Mouse (Mus musculus) kidney, embryonic 15.5 days (tissue): Measurements from ENCODE around the gene Dapl1. TPM values are rescaled to one million over a fixed set of nuclear protein-coding genes. Genes with fewer than 3 reads are reported as not detected.

Experiments
- ATAC-seq: fragments of 200-750 bp; cut with Nextera tagmentation; replicated peaks from 2 replicates; pipeline ENCODE4 v1.8.0; 2017; ENCODE audit warnings: moderate TSS enrichment; ENCODE audit not compliant: low FRiP score
- H3K27ac ChIP-seq: fragments of 300-500 bp; sonication (generic); 2 replicates; pipeline ENCODE4 v1.5.1; 2015; ENCODE audit warnings: mild to moderate bottlenecking, inconsistent platforms
- H3K27me3 ChIP-seq: fragments of 300-500 bp; sonication (generic); 2 replicates; pipeline ENCODE4 v1.6.1; 2015; ENCODE audit warnings: inconsistent platforms
- H3K36me3 ChIP-seq: fragments of 300-500 bp; sonication (generic); 2 replicates; pipeline ENCODE4 v1.6.1; 2015; ENCODE audit warnings: inconsistent platforms
- H3K4me1 ChIP-seq: fragments of 300-500 bp; sonication (generic); 2 replicates; pipeline ENCODE4 v1.6.1; 2015; ENCODE audit warnings: inconsistent platforms
- H3K4me2 ChIP-seq: fragments of 300-500 bp; sonication (generic); 2 replicates; pipeline ENCODE4 v1.6.1; 2015; ENCODE audit warnings: moderate library complexity, mild to moderate bottlenecking, inconsistent platforms
- H3K4me3 ChIP-seq: fragments of 300-500 bp; sonication (generic); replicated peaks from 2 replicates; pipeline ENCODE4 v1.5.1; 2015; ENCODE audit warnings: mild to moderate bottlenecking, inconsistent platforms
- H3K9ac ChIP-seq: fragments of 300-500 bp; sonication (generic); 2 replicates; pipeline ENCODE4 v1.6.1; 2015; ENCODE audit warnings: mild to moderate bottlenecking, inconsistent platforms
- H3K9me3 ChIP-seq: fragments of 300-500 bp; sonication (generic); replicated peaks from 2 replicates; pipeline ENCODE4 v1.6.1; 2016; ENCODE audit warnings: inconsistent platforms
- WGBS: fragments of 180-500 bp; shearing (Covaris S2); methylation state at CpG from one replicate; pipeline ENCODE4 v1.1.7; 2015; ENCODE audit warnings: mixed read lengths; 5-methylcytosine and 5-hydroxymethylcytosine counted together
- polyA plus RNA-seq: library from polyadenylated mRNA; unstranded; fragments of >200 nt; fragmentation: Nextera tagmentation; extraction: Ambion mirVana; gene quantifications from 2 replicates; pipeline ENCODE4 v1.2.1, GENCODE M21; 2015

Dapl1 gene
- polyA plus RNA-seq, 1 experiment from 2014 or later = 6.4 TPM

DNA sequence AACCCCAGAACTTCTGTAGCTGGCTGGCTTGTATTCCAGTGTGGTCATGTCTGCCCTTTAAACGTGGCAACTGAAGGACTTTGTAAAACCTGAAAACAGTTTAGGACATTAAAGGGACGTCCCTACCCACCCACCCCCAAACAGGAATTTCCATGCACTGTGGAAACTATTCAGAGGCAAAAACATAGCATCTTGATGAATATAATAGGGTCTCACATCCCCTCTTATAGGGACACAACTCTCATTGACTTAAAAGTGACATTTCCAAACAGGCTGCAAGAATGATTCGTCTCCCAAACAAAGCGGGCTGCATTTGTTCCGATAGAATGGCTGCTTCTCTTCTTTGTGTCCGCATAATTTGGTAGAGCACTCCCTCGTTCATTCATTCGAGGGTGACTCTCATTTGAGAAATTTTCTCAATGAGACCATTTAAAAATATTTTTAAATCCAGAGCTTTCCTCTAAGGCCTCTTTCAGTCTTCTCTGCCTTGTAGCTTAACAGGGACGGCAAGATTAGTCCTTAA, 59.2 kb downstream of the Dapl1 start:
- H3K9me3 ChIP-seq = no peaks in the 10 kb centered on the region
- 0 out of 2 replicates have a peak overlapping the region, but pooled peaks have one; percentile 70 for H3K27ac ChIP-seq
- 42% methylated on average over 9 of the region's 9 CpGs for WGBS
- H3K27me3 ChIP-seq = no peaks in the 10 kb centered on the region
- no peak for ATAC-seq
- no peak overlapping the region for H3K4me3 ChIP-seq
- H3K4me1 ChIP-seq = peaks cover 36% of the 10 kb centered on the region
- H3K4me2 ChIP-seq = no peak overlapping the region
- H3K36me3 ChIP-seq = no peaks in the 10 kb centered on the region
- H3K9ac ChIP-seq = no peak overlapping the region

DNA sequence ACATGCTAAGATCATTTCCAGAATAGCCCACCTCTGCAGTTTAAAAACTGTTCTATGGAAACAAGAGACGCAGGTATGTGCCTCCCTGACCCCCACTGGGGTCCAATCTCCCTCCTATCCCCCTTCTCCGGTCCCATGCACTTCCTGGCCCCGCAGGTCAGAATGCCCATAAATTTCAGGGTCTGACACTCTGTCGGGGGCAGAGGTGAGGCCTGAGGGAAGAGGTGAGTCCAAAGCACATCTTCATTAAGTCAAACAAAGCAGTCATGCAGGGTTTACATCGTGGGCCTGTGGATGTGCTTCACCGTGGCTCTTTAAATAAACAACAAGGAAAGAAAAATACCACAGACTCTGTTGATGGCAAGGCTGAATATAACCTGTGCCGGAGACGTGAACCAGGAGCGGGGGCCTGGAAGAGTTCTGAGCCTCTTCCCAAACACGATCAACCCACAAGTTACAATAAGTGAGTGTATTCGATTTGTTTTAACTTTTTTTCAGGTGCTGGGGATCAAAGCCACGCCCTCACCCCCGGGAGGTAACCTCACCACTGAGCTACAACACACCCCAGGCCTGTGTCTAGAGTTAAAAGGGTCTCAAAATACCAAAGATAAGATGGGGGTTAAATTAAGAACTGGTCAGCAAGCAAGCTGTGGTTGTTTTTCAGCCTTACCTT, 59.9 kb downstream of the Dapl1 start:
- peak; percentile 81 for ATAC-seq
- no peaks in the 10 kb centered on the region for H3K9me3 ChIP-seq
- peak overlapping the region; percentile 70 for H3K27ac ChIP-seq
- no peaks in the 10 kb centered on the region for H3K36me3 ChIP-seq
- peaks cover 36% of the 10 kb centered on the region for H3K4me1 ChIP-seq
- H3K4me2 ChIP-seq = no peak overlapping the region
- H3K4me3 ChIP-seq = no peak overlapping the region
- 13% methylated on average over 13 of the region's 13 CpGs for WGBS
- no peak overlapping the region for H3K9ac ChIP-seq
- H3K27me3 ChIP-seq = no peaks in the 10 kb centered on the region

DNA sequence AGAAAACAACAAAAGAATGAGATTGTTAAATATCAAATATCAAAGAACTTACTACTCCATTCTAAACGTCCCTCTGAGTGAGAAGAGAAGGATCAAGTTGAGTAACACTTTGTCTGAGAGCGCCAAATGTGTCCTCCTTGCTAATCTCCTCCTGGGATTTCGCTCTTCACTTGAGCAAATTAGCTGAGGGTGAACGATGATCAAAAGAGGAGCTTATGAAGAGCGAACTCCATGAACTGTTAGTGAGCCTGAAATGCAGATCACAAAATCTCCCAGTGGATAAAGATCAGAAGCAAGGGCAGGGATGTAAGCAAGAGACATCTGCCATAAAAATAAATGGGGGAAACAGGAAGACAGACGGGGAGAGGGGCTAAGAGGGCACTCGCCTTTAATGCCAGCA, 60.5 kb downstream of the Dapl1 start:
- no peak overlapping the region for H3K9ac ChIP-seq
- WGBS = 34% methylated on average over 7 of the region's 7 CpGs

DNA sequence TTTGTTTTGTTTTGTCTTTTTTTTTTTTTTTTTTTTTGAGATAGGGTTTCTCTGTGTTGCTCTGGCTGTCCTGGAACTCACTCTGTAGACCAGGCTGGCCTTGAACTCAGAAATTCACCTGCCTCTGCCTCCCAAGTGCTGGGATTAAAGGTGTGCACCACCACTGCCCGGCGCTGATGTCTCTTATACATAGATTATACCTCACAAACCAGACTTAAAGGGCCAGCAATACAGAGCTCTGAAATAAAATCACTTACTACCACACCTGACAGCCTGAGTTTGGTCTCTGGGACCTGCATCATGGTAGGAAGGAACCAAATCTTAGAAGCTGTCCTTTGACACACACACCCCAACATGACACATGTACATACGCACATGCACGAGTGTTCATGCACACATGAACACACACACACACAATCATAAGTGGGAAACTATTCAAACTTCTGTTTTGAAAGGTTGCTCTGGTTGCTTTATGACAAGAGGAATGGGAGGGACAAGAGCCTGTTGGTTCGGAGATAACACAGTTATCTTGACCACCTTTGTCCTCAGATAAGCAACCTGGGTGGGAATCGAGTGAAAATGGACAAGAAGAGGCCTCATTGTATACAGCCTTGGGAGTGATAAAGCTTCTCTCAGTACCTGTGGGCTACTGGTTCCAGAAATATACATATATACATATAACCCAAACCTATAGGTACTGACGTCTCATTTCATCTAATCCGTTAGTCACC, 63.1 kb downstream of the Dapl1 start:
- peaks cover 26% of the 10 kb centered on the region for H3K4me1 ChIP-seq
- 87% methylated on average over 8 of the region's 8 CpGs for WGBS
- no peak overlapping the region for H3K9ac ChIP-seq
- no peaks in the 10 kb centered on the region for H3K27me3 ChIP-seq
- no peak overlapping the region for H3K4me2 ChIP-seq
- H3K9me3 ChIP-seq = no peaks in the 10 kb centered on the region
- H3K27ac ChIP-seq = no peak overlapping the region
- no peaks in the 10 kb centered on the region for H3K36me3 ChIP-seq
- H3K4me3 ChIP-seq = no peak overlapping the region
- no peak for ATAC-seq

More for the DNA sequence above, 60.5 kb downstream of the Dapl1 start:
- no peak overlapping the region for H3K4me3 ChIP-seq
- no peaks in the 10 kb centered on the region for H3K36me3 ChIP-seq
- peaks cover 36% of the 10 kb centered on the region for H3K4me1 ChIP-seq
- ATAC-seq = no peak
- H3K27me3 ChIP-seq = no peaks in the 10 kb centered on the region
- peak overlapping the region; percentile 70 for H3K27ac ChIP-seq
- no peaks in the 10 kb centered on the region for H3K9me3 ChIP-seq
- H3K4me2 ChIP-seq = no peak overlapping the region

DNA sequence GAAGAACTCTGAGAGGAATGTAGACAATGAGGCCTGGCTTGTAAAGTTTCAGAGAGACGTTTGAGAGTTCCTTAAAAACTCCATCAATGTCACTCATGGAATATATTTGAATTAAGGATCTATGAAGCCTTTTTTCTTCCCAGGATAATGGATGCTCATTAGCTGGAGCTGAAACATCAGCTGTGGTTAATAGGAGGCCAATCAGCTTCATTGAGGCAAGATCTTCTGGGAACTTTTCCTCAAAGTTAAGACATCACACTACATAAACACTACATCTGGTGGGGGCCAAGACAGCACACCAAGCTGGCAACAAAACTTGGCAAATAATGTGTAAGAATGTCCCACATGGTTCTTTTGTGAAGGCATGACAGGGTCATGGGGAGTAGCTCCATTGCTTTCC, 68.3 kb downstream of the Dapl1 start:
- WGBS = 26% methylated on average over 1 of the region's 1 CpGs
- no peak overlapping the region for H3K4me3 ChIP-seq

DNA sequence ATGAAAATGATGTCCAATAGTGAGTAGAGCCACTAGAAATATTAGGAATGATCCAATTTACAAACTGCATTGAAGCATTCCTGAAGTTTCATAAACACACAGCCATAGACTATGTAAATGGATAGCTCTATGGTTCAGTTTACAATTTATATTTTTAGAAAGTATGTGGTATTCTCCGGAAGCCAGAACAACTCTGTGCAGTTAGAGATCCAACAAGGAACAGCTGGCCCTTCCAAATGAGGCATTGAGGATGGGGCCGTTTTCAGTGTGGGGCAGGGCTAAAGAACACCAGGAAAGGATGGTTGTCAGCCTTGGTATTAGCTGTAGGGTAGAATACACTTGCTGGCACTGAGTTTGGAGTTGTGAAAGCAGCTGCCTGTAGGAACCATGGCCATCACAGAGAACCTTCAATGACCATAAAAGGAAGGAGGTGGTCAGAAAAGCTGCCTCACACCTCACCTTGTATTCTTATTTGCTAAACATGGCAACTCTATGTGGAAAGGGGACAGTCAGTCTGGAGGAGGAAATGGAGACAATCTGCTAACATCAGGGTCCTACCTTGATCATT, 70.0 kb downstream of the Dapl1 start:
- Histone ChIP-seq H3K9me3 (no peaks in the 10 kb centered on the region), H3K27ac (no peak overlapping the region), H3K9ac (no peak overlapping the region), H3K4me1 (0 out of 2 replicates have a peak, but pooled peaks cover 1% of the 10 kb centered on the region), H3K4me3 (no peak overlapping the region), H3K27me3 (no peaks in the 10 kb centered on the region), H3K4me2 (no peak overlapping the region), H3K36me3 (no peaks in the 10 kb centered on the region)
- no peak for ATAC-seq
- 74% methylated on average over 2 of the region's 2 CpGs for WGBS

More for the DNA sequence above, 68.3 kb downstream of the Dapl1 start:
- H3K27ac ChIP-seq = no peak overlapping the region
- H3K4me2 ChIP-seq = no peak overlapping the region
- ATAC-seq = no peak
- H3K9ac ChIP-seq = no peak overlapping the region
- H3K9me3 ChIP-seq = no peaks in the 10 kb centered on the region
- H3K27me3 ChIP-seq = no peaks in the 10 kb centered on the region
- H3K36me3 ChIP-seq = no peaks in the 10 kb centered on the region
- H3K4me1 ChIP-seq = no peaks in the 10 kb centered on the region

Other genes starting within 250 kb of the Dapl1 start
- gene Tanc1, start 127.4 kb downstream of the Dapl1 start, polyA plus RNA-seq = 50.2 and 58.3 TPM in 2 replicates